Mouse (Mus musculus) hindbrain, embryonic 12.5 days (tissue): Measurements from ENCODE around the gene Gm13030. TPM values are rescaled to one million over a fixed set of nuclear protein-coding genes. Genes with fewer than 3 reads are reported as not detected.
"Not testable (repeated sequence)": the region's sequence is repeated elsewhere in the genome, so short reads cannot be mapped to it uniquely, and the experiment has no call there.

Experiments
- ATAC-seq: fragments of 200-750 bp; cut with Nextera tagmentation; 2 replicates; pipeline ENCODE4 v1.8.0; 2017; ENCODE audit warnings: moderate TSS enrichment; ENCODE audit not compliant: low FRiP score
- H3K27ac ChIP-seq: fragments of 300-500 bp; sonication (generic); 2 replicates; pipeline ENCODE4 v1.5.1; 2016; ENCODE audit warnings: mild to moderate bottlenecking
- H3K27me3 ChIP-seq: fragments of 300-500 bp; sonication (generic); 2 replicates; pipeline ENCODE4 v1.6.1; 2016; ENCODE audit warnings: mild to moderate bottlenecking
- H3K36me3 ChIP-seq: fragments of 300-500 bp; sonication (generic); 2 replicates; pipeline ENCODE4 v1.6.1; 2016; ENCODE audit warnings: mild to moderate bottlenecking
- H3K4me1 ChIP-seq: fragments of 300-500 bp; sonication (generic); 2 replicates; pipeline ENCODE4 v1.6.1; 2016
- H3K4me2 ChIP-seq: fragments of 300-500 bp; sonication (generic); replicated peaks from 2 replicates; pipeline ENCODE4 v1.6.1; 2016; ENCODE audit warnings: mild to moderate bottlenecking
- H3K4me3 ChIP-seq: fragments of 300-500 bp; sonication (generic); 2 replicates; pipeline ENCODE4 v1.5.1; 2016; ENCODE audit warnings: mild to moderate bottlenecking
- H3K9ac ChIP-seq: fragments of 300-500 bp; sonication (generic); 2 replicates; pipeline ENCODE4 v1.6.1; 2016; ENCODE audit warnings: mild to moderate bottlenecking, moderate library complexity
- H3K9me3 ChIP-seq: fragments of 300-500 bp; sonication (generic); replicated peaks from 2 replicates; pipeline ENCODE4 v1.6.1; 2016; ENCODE audit warnings: mild to moderate bottlenecking
- WGBS: fragments of 180-500 bp; shearing (Covaris S2); methylation state at CpG from one replicate; pipeline ENCODE4 v1.1.7; 2016; 5-methylcytosine and 5-hydroxymethylcytosine counted together
- polyA plus RNA-seq: library from polyadenylated mRNA; unstranded; fragments of >200 nt; fragmentation: Nextera tagmentation; extraction: Ambion mirVana; gene quantifications from 2 replicates; pipeline ENCODE4 v1.2.1, GENCODE M21; 2016

Gm13030 gene
- polyA plus RNA-seq, 1 experiment from 2014 or later = not detected

- H3K27me3 ChIP-seq = no peaks in the 10 kb centered on the region
- no peak overlapping the region for H3K9ac ChIP-seq
- H3K4me2 ChIP-seq = no peak overlapping the region
- no peak overlapping the region for H3K27ac ChIP-seq
- peaks cover 22% of the 10 kb centered on the region for H3K36me3 ChIP-seq
- WGBS = 54% methylated on average over 7 of the region's 7 CpGs
- ATAC-seq = no peak
- H3K4me1 ChIP-seq = no peaks in the 10 kb centered on the region
- no peak overlapping the region for H3K4me3 ChIP-seq
- H3K9me3 ChIP-seq = no peaks in the 10 kb centered on the region
Observed at GRCm38 (mm10) chr4:138889165-138889564, 15.4 kb upstream of the Gm13030 start.

- H3K4me2 ChIP-seq = no peak overlapping the region
- no peak for ATAC-seq
- H3K36me3 ChIP-seq = no peaks in the 10 kb centered on the region
- no peak overlapping the region for H3K27ac ChIP-seq
- H3K4me1 ChIP-seq = peaks cover 9% of the 10 kb centered on the region
- peaks cover 11% of the 10 kb centered on the region; the same call in 1 of the 2 replicates for H3K27me3 ChIP-seq
- no peak overlapping the region for H3K9ac ChIP-seq
- no peaks in the 10 kb centered on the region for H3K9me3 ChIP-seq
- H3K4me3 ChIP-seq = no peak overlapping the region
- WGBS = 17% methylated on average over 6 of the region's 6 CpGs
Observed at GRCm38 (mm10) chr4:138884261-138884660, 10.5 kb upstream of the Gm13030 start.

GRCm38 (mm10) chr4:138882179-138882578, 8.4 kb upstream of the Gm13030 start:
- peak overlapping the region; percentile 1; the same call in 1 of the 2 replicates for H3K4me3 ChIP-seq
- WGBS = 11% methylated on average over 16 of the region's 16 CpGs
- H3K4me1 ChIP-seq = peaks cover 15% of the 10 kb centered on the region
- H3K27ac ChIP-seq = no peak overlapping the region
- ATAC-seq = peak; percentile 54; the same call in 1 of the 2 replicates
- H3K4me2 ChIP-seq = peak overlapping the region; percentile 39
- H3K9me3 ChIP-seq = no peaks in the 10 kb centered on the region
- H3K27me3 ChIP-seq = peaks cover 11% of the 10 kb centered on the region; the same call in 1 of the 2 replicates
- H3K36me3 ChIP-seq = no peaks in the 10 kb centered on the region
- peak overlapping the region; percentile 2 for H3K9ac ChIP-seq

GRCm38 (mm10) chr4:138880811-138881584, 7.2 kb upstream of the Gm13030 start:
- Histone ChIP-seq H3K4me1 (peaks cover 15% of the 10 kb centered on the region), H3K27ac (no peak overlapping the region), H3K4me2 (no peak overlapping the region), H3K9ac (no peak overlapping the region), H3K4me3 (no peak overlapping the region), H3K36me3 (no peaks in the 10 kb centered on the region), H3K9me3 (no peaks in the 10 kb centered on the region), H3K27me3 (peaks cover 11% of the 10 kb centered on the region; the same call in 1 of the 2 replicates)
- 84% methylated on average over 7 of the region's 7 CpGs for WGBS
- no peak for ATAC-seq

GRCm38 (mm10) chr4:138879808-138880207, 6.0 kb upstream of the Gm13030 start:
- no peak overlapping the region for H3K9ac ChIP-seq
- no peak for ATAC-seq
- H3K9me3 ChIP-seq = no peaks in the 10 kb centered on the region
- H3K4me2 ChIP-seq = no peak overlapping the region
- H3K4me3 ChIP-seq = no peak overlapping the region
- peaks cover 11% of the 10 kb centered on the region; the same call in 1 of the 2 replicates for H3K27me3 ChIP-seq
- 86% methylated on average over 11 of the region's 11 CpGs for WGBS
- peaks cover 15% of the 10 kb centered on the region for H3K4me1 ChIP-seq
- no peak overlapping the region for H3K27ac ChIP-seq
- H3K36me3 ChIP-seq = no peaks in the 10 kb centered on the region

GRCm38 (mm10) chr4:138878783-138879182, 5.0 kb upstream of the Gm13030 start:
- no peak overlapping the region for H3K4me2 ChIP-seq
- H3K9me3 ChIP-seq = no peaks in the 10 kb centered on the region
- H3K4me1 ChIP-seq = peaks cover 15% of the 10 kb centered on the region
- no peak overlapping the region for H3K4me3 ChIP-seq
- peaks cover 11% of the 10 kb centered on the region; the same call in 1 of the 2 replicates for H3K27me3 ChIP-seq
- 64% methylated on average over 8 of the region's 8 CpGs for WGBS
- no peak for ATAC-seq
- no peaks in the 10 kb centered on the region for H3K36me3 ChIP-seq
- H3K27ac ChIP-seq = no peak overlapping the region
- no peak overlapping the region for H3K9ac ChIP-seq

GRCm38 (mm10) chr4:138877731-138878130, 4.0 kb upstream of the Gm13030 start, which contains the start of gene Pla2g2e:
Gene Pla2g2e, plus strand, starts transcription at chr4:138877942.
- H3K4me1 ChIP-seq = peaks cover 15% of the 10 kb centered on the region
- no peak within 1 kb of the TSS for H3K4me2 ChIP-seq
- H3K4me3 ChIP-seq = no peak within 1 kb of the TSS
- H3K9ac ChIP-seq = no peak within 1 kb of the TSS
- H3K36me3 ChIP-seq = no peaks in the 10 kb centered on the region
- 84% methylated on average over 4 of the region's 4 CpGs for WGBS
- no peak within 1 kb of the TSS for H3K27ac ChIP-seq
- H3K27me3 ChIP-seq = peaks cover 8% of the 10 kb centered on the region; the same call in 1 of the 2 replicates
- ATAC-seq = no peak
- H3K9me3 ChIP-seq = no peaks in the 10 kb centered on the region

- H3K4me3 ChIP-seq = no peak overlapping the region
- 93% methylated on average over 2 of the region's 2 CpGs for WGBS
- peaks cover 7% of the 10 kb centered on the region for H3K4me1 ChIP-seq
- no peak overlapping the region for H3K4me2 ChIP-seq
- H3K27me3 ChIP-seq = peaks cover 6% of the 10 kb centered on the region; the same call in 1 of the 2 replicates
- H3K9ac ChIP-seq = no peak overlapping the region
- H3K36me3 ChIP-seq = no peaks in the 10 kb centered on the region
- no peaks in the 10 kb centered on the region for H3K9me3 ChIP-seq
- H3K27ac ChIP-seq = no peak overlapping the region
- ATAC-seq = no peak
Observed at GRCm38 (mm10) chr4:138875986-138876385, 2.2 kb upstream of the Gm13030 start.

GRCm38 (mm10) chr4:138875275-138875674, 1.5 kb upstream of the Gm13030 start:
- 86% methylated on average over 2 of the region's 2 CpGs for WGBS
- H3K4me3 ChIP-seq, H3K27me3 ChIP-seq, H3K36me3 ChIP-seq, H3K27ac ChIP-seq, H3K4me1 ChIP-seq, H3K4me2 ChIP-seq, H3K9ac ChIP-seq, ATAC-seq, H3K9me3 ChIP-seq: not testable (repeated sequence)

GRCm38 (mm10) chr4:138868666-138869065, 5.1 kb downstream of the Gm13030 start:
- H3K9me3 ChIP-seq = no peaks in the 10 kb centered on the region
- no peak for ATAC-seq
- H3K9ac ChIP-seq = no peak overlapping the region
- H3K4me1 ChIP-seq = 0 out of 2 replicates have a peak, but pooled peaks cover 3% of the 10 kb centered on the region
- no peak overlapping the region for H3K4me2 ChIP-seq
- no peaks in the 10 kb centered on the region for H3K27me3 ChIP-seq
- H3K27ac ChIP-seq = no peak overlapping the region
- 44% methylated on average over 8 of the region's 8 CpGs for WGBS
- no peaks in the 10 kb centered on the region for H3K36me3 ChIP-seq
- H3K4me3 ChIP-seq = no peak overlapping the region

GRCm38 (mm10) chr4:138866413-138866812, 7.4 kb downstream of the Gm13030 start:
- Histone ChIP-seq H3K27ac (no peak overlapping the region), H3K9me3 (no peaks in the 10 kb centered on the region), H3K27me3 (no peaks in the 10 kb centered on the region), H3K4me3 (no peak overlapping the region), H3K9ac (no peak overlapping the region), H3K36me3 (no peaks in the 10 kb centered on the region), H3K4me1 (0 out of 2 replicates have a peak, but pooled peaks cover 3% of the 10 kb centered on the region), H3K4me2 (no peak overlapping the region)
- no peak for ATAC-seq
- 16% methylated on average over 7 of the region's 7 CpGs for WGBS

GRCm38 (mm10) chr4:138865991-138866390, 7.8 kb downstream of the Gm13030 start:
- no peak overlapping the region for H3K27ac ChIP-seq
- H3K36me3 ChIP-seq = no peaks in the 10 kb centered on the region
- H3K9me3 ChIP-seq = no peaks in the 10 kb centered on the region
- WGBS = 68% methylated on average over 6 of the region's 6 CpGs
- no peaks in the 10 kb centered on the region for H3K27me3 ChIP-seq
- 0 out of 2 replicates have a peak, but pooled peaks cover 3% of the 10 kb centered on the region for H3K4me1 ChIP-seq
- no peak overlapping the region for H3K9ac ChIP-seq
- H3K4me3 ChIP-seq = no peak overlapping the region
- H3K4me2 ChIP-seq = no peak overlapping the region
- ATAC-seq = no peak

- WGBS = 66% methylated on average over 5 of the region's 5 CpGs
- H3K4me1 ChIP-seq = peaks cover 6% of the 10 kb centered on the region; the same call in 1 of the 2 replicates
- H3K9me3 ChIP-seq = no peaks in the 10 kb centered on the region
- H3K27ac ChIP-seq = no peak overlapping the region
- no peak for ATAC-seq
- no peak overlapping the region for H3K9ac ChIP-seq
- no peaks in the 10 kb centered on the region for H3K27me3 ChIP-seq
- no peaks in the 10 kb centered on the region for H3K36me3 ChIP-seq
- no peak overlapping the region for H3K4me2 ChIP-seq
- H3K4me3 ChIP-seq = no peak overlapping the region
Observed at GRCm38 (mm10) chr4:138865092-138865491, 8.7 kb downstream of the Gm13030 start.
